Mouse (Mus musculus) lung, postnatal 0 days (tissue): ENCODE measurements around the gene Elfn2.

Experiments
- CTCF ChIP-seq: IDR thresholded peaks from 2 replicates; pipeline ENCODE4 v1.5.1; 2016; ENCODE audit warnings: antibody characterized with exemption, mild to moderate bottlenecking
- EP300 ChIP-seq: IDR thresholded peaks from 2 replicates; pipeline ENCODE4 v1.6.1; 2016; ENCODE audit warnings: antibody characterized with exemption, mild to moderate bottlenecking, control low read depth

- TF ChIP-seq CTCF, result no peak
- TF ChIP-seq EP300, result no peak
Measured at GRCm38 (mm10) chr15:78634095-78634737, 84.4 kb downstream of the Elfn2 start.
